16 mouse cellular contexts compared by ENCODE assay signal in the genomic region with DNA sequence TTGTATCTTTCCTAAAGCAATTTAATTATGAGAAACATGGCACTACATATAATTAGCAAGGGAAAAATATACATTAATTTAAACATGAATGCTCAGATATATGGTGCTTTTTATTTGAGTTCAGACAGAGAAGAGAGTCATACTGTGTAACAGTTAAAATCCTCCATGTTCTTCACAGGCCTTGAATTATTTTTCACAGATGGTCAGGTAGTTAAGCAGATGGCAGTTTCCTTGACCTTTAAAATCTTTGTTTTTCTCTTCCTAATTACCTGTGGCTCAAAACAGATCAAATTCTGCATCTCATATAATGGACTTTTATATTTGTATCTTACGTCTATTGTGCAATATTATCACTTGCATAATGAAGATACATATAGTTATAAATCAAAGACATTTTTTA.
DNase-seq lines count a peak whose midpoint lies in the region; ATAC-seq lines count a peak whose summit lies in the region.
"Had no signal": no experiment of that assay in that cellular context is flagged by ENCODE, and none has a peak within 500 bp of the region (broad histone marks: within the 10 kb centered on the region; RNA-seq: fewer than 3 reads in every experiment).

No protein-coding gene starts in this region.

- ATAC-seq in cerebellum, adult (ENCODE audit: insufficient number of reproducible peaks, low FRiP score, low TSS enrichment) = peak; percentile 82
- ATAC-seq: activated CD4-positive, CD25-positive, alpha-beta regulatory T cell, adult 4 months; CD4-positive, CD25-positive, alpha-beta regulatory T cell, adult 4 months; forebrain, embryonic 14.5 days; forebrain, embryonic 16.5 days; Patski had no signal

- no peak for DNase-seq in cerebellum, adult 11 months
- DNase-seq in cerebellum, adult 8-10 months = peak; percentile 36
- DNase-seq in cerebellum, postnatal 4 days (ENCODE audit: low spot score in 2 of 2) = no peak
- peak; percentile 90 for DNase-seq in brain, adult 2 months (ENCODE audit: low read depth, low spot score)
- no peak for DNase-seq in c-Kit-positive CD71-positive TER-119-positive erythroid progenitor cells, embryonic 14.5 days (ENCODE audit: low spot score)
- DNase-seq: adrenal gland, adult 8-10 months; adrenal gland, postnatal 14 days; adrenal gland, postnatal 36 days; B cell, adult 2 months; embryo, embryonic 11 days had no signal

Comparison
In these comparisons a context has a peak if more than half of its experiments do, and no peak if none do; other contexts are left out.
1. DNase-seq: peak in cerebellum, adult 8-10 months (single experiment) and brain, adult 2 months (single experiment); none in cerebellum, adult 11 months (single experiment), cerebellum, postnatal 4 days (0 of 2) and c-Kit-positive CD71-positive TER-119-positive erythroid progenitor cells, embryonic 14.5 days (single experiment).